Mouse (Mus musculus) lung, postnatal 10 days (tissue): ENCODE measurements around the gene Arhgef16.

Source experiments
- DNase-seq: peaks from one replicate; pipeline ENCODE4 v3.0.0; 2021

The Arhgef16 gene

DNA sequence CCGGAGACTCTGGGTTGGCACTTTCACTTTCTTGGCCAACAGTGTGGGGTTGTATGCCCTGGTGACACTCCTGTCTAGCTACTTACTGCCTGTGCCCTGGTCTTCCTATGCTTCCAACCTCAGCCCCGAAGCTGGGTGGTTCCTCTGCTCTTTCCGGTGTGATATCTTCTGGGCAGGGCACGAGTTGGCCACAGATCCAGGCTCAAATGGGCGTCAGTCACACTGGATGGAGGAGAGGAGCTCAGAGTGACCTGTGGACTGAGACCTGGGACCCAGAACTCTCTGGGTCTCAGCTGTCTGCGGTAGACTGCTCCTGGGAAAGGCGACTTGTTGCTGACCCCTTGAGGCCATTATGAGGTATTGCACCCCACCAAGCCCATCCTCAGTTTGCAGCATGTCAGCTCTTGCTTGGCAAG is at the start of gene Arhgef16:
TSS of gene Arhgef16 (minus strand) at position 211 of the 416 bp plus-strand sequence.
- peak; percentile 53 for DNase-seq

- peak; percentile 68 for DNase-seq
These were observed 46.8 kb upstream of the Arhgef16 start for GRCm38 (mm10) chr4:154348197-154348786.

GRCm38 (mm10) chr4:154346731-154347522 is 45.5 kb upstream of the Arhgef16 start:
- DNase-seq: no peak

DNA sequence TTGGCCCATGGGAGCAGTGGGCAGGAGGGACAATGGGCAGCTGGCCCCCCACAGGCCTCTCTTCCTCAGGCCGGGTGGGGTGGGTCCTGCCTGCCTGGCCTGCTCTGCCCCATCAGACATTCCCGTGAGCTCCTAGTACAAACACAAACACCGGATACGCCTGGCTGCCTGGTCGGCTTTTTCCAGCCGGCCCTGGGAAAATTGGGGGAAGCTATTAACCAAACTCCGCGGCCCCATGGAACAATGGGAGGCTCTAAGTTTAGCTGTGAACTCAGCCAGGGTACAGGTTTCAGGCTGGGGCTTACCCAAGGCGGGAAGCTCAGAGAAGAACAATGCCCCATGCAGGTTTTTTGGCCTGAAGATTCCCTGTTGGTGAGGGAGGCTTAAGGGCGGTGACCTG is 35.2 kb upstream of the Arhgef16 start:
- DNase-seq: peak; percentile 78

DNA sequence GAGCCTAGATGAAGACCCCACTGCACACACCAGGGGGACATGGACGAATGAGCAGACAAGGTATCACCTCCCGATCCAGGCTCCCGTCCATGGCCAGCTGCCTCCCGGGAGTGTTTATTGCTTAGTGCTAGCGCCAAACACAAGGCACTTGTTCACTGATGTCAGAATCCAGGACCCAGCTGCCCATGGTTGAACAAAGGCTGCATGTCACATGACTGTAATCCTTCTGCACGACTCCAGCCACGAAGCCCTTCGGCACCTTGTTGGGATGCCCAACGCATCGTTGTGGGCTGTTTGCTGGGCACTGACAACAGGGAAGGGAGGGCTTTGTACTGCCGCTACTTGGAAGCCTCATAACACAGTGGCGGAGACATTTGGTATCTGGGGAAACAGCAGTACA is 34.3 kb upstream of the Arhgef16 start, which contains the start of gene B230104I21Rik:
TSS of gene B230104I21Rik (plus strand) at position 367 of the 400 bp plus-strand sequence.
- no peak for DNase-seq

DNA sequence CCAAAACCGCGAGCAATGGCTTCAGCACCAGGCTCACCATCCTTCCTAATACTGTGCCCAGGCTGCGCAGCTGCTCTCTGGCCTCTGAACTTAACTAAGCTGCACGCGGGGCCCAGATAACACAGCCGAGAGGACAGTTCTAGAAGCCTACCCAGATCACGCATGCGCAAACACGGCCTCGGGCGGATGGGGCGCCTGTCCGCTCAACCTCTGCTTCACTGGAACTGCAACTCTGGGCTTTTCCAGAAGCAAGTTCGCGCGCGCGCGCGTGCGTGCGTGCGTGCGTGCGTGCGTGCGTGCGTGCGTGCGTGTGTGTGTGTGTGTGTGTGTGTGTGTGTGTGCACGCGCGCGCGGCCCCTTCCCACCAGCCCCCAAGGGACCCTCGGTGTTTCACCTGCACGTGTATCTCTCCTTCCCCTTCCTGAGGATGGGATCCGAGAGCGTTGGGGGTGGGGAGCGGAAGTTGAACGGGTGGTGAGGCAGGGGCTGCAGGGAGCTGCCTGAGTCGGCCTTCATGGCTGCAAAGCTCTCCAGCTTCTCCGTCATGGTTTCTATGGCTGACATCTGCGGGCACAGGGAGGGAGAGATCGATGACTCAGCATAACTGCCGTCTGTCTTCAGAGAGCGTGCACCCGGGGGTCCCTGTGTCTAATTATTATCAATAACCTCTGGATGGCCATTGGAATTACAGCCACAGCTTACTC is 33.4 kb upstream of the Arhgef16 start:
- DNase-seq: peak; percentile 64

DNA sequence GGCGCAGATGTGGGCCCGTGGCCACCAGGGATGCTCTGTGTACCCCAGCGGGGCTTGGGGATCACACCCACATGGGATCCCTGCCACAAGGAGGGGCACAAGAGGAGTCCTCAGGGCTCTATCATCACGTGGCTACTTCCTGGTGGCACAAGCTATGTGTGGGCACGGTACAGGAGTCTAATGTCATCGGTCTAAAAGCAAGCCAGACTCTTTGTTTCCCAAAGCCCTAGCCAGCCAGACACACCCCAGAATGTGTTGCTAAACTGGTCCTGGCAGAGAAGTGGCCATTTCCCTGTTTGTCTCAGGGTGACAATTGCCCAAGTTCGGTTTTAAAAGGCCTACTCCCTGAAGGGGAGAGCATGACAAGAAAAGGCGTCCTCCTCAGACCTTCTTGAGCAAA is 31.8 kb upstream of the Arhgef16 start:
- peak; percentile 48 for DNase-seq

DNA sequence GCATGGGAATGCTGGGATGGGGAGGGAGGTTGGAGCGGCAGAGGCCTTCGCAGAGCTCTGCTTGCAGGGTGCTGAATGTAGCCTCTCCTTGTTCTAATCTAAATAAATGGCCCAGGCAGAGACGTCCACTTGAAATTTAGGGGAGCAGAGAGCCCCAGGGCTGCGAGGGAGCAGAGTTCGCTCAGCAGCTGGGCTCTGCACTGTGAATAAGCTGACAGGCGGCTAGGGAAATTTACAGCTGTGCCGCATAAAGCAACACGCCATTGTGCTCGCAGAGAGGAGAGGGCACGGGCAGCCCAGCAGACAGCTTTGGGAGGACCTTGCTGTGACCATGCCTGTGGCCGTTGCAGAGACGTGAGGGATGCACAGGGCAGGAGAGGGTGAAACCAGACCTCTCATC is 29.8 kb upstream of the Arhgef16 start:
- peak; percentile 50 for DNase-seq

DNA sequence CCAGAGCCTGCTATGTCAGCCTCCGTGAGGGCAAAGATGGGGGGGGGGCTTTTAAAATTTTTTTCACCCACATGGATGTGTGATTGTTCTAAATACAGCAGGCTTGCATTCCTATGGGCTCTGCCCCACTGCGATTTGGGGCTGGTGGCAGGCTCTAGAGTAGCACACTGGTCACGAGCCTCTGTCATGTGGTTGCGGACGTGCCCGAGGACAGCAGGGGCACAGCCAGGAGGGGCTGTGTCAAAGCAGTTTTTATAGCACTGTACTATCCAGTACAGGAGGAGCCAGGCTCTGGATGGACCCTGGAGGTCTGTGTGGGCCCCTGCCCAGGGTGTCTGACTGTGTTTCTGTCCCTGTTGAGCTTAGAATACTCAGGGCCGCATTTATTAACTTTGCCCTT is 28.5 kb upstream of the Arhgef16 start:
- no peak for DNase-seq

DNA sequence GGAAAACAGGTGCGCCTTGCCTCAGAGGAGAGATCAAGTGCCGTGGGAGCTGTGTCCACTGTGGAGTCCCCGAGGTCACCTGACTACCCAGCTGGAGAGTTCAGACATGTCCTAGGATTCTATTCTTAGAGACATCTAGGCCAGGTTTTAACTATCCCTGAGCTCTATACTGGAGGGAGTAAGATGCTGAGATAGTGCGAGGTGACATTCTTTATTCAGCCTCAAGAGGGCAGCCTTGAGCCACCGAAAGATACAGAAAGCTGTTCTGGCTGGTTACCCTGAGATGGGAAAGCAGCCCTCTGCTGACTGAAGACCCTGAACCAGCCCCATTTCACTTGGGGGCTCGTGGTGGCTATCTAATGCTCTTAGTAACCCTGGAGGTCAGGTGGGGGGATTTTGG is 27.4 kb upstream of the Arhgef16 start:
- DNase-seq: peak; percentile 81

DNA sequence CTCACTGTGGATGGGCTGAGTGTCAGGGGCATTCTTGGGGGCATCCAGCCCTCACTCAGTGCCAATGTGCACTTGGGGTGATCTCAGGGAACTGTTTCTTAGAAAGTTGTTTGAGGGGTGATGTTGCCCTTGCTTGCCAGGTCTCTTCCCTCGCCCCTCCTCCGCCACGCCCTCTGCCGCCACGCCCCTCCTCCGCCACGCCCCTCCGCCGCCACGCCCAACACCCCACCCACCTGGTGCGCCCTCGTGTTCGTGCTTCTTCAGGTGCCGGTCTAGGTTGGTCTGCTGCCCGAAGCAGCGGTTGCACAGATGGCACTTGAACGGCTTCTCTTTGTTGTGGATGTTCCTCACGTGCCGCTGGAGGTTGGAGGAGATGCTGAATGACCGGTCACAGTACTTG is 27.0 kb upstream of the Arhgef16 start:
- no peak for DNase-seq

- DNase-seq: no peak
These were observed 23.9 kb upstream of the Arhgef16 start for GRCm38 (mm10) chr4:154325410-154325809.

- DNase-seq: no peak
These were observed 12.1 kb upstream of the Arhgef16 start for GRCm38 (mm10) chr4:154313622-154313967.

DNA sequence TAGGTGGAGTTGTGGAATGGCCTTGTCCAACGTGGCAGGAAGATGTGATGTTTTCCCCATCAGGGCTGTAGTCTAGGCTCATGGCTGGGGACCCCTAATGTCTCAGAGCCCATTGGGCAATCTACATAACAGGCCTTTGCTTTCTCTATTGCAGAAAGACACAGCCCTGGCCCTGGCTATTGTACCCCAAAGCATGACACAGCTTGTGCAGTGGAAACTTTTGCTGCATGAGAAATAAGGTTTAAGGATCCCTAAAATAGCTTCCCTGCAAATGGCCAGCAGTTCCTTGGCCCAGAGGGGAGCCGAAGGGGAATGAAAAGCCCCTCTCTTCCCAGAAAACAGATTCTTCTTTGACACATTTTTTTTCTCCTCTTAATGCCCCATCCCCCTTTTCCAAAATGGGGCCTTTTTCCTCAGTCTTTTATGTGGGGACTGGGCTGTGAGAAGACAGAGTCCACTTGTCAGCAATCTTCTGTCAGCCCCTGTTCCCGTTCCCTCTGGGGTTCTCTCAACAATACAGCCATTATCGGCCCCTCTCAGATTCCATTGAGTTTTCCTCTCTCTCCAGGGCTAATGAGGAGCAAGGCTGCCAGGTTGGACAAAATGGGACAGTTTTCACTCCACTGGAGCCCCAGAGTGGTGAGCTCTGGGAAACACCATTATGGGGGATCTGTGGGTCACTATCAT is 11.6 kb upstream of the Arhgef16 start:
- no peak for DNase-seq

DNA sequence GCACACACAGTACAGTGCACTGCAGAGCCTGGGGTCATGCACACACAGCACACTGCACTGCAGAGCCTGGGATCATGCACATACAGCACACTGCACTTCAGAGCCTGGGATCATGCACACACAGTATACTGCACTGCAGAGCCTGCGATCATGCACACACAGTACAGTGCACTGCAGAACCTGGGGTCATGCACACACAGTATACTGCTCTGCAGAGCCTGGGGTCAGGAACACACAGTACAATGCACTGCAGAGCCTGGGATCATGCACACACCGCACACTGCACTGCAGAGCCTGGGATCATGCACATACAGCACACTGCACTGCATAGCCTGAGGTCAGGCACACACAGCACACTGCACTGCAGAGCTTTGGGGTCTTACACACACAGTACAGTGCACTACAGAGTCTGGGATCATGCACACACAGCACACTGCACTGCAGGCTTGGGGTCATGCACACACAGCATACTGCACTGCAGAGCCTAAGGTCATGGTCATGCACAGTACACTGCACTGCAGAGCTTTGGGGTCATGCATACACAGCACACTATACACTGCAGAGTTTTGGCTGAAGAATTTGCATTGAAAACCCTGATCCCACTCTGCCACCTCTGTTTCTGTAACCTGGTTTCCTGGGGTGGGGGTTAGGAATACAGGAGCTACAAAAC is 10.8 kb upstream of the Arhgef16 start:
- no peak for DNase-seq

- DNase-seq: peak; percentile 39
These were observed 9.2 kb upstream of the Arhgef16 start for GRCm38 (mm10) chr4:154310576-154311262.

GRCm38 (mm10) chr4:154309131-154309530 is 7.7 kb upstream of the Arhgef16 start:
- DNase-seq: no peak

GRCm38 (mm10) chr4:154299541-154300271 is 1.8 kb downstream of the Arhgef16 start:
- peak; percentile 71 for DNase-seq

DNA sequence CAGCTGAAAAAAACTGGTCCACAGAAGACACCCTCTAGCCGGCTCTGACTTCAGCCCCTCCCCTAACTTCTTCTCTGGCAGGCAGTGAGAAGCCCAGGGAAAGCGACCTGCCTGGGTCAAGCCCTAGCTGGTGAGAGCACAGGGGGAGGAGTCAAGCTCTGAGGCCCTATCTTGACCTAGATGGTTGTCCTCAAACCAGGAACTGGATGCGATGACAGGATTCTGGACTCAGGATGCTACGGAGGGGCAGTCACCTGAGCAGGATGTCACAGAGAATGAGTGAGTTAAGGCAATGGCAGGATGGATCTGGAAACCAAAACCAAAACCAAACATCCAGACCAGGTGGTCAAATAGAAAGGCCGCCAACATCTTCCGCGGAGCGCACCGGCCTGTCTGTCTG is 3.7 kb downstream of the Arhgef16 start:
- peak; percentile 44 for DNase-seq

GRCm38 (mm10) chr4:154294262-154294731 is 7.2 kb downstream of the Arhgef16 start:
- DNase-seq: no peak

DNA sequence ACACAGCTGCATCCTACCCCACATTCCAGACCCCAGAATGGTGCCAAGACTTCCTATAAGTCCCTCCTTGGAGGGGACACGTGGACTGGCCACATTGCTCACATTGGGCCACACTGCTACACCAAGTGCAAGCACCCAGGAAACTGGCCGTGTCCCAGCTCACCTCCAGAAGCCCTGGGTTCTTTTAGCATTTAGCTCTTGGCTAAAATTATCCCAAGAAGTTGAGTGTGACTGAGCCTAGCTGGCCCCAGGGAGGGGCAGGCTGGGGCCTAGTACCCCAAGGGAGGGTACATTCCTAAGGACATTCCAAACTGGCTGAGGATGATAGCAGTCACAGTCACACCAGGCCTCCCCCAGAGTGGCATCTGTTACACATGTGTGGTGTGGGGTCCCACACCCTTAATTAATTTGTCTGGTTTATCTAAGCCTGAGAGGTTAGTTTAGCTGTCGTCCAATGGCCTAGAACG is 7.7 kb downstream of the Arhgef16 start:
- no peak for DNase-seq
